Mouse (Mus musculus) adrenal gland, adult 18-20 months (tissue): ENCODE measurements at regions not wholly inside any gene's neighbourhood (a gene's known extent, or its start where the extent isn't known, plus 50 kb on each side); places are given as distances from the start of the nearest gene placed in this dataset.

Source experiments
- DNase-seq, 2 experiments: peaks; one replicate each; pipeline ENCODE4 v3.0.0; 2021 to 2022; ENCODE audit warnings: low spot score in 2 of 2

GRCm38 (mm10) chr6:135433753-135434152 lies 71.4 kb downstream of the Emp1 start:
- DNase-seq: no peak

GRCm38 (mm10) chr6:135436315-135436714 lies 74.0 kb downstream of the Emp1 start:
- DNase-seq: no peak

- DNase-seq: no peak
These were observed 75.9 kb downstream of the Emp1 start for GRCm38 (mm10) chr6:135438271-135438670.

- DNase-seq: no peak
These were observed 79.0 kb downstream of the Emp1 start for GRCm38 (mm10) chr6:135441126-135441871.

DNA sequence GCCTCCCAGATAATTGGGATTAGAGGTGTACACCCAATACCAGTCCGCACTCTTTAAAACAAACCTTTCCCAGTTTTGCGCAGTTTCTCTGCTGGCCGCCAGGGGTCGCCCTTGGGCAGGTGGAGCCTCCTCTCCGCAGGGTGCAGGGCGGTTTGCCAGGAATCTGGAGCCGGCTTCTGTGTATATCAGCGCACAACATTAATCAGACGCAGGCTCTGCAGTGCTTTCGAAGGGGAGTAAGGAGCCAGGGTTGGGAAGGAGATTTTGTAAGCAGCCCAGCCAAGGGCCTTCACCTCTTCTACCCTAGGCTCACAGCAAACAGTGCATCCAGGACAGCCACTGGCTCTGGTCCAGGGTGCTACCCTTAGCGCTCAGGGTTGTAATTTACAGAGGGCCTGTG lies 82.3 kb downstream of the Emp1 start:
- peak; percentile 83 to 87 for DNase-seq

DNA sequence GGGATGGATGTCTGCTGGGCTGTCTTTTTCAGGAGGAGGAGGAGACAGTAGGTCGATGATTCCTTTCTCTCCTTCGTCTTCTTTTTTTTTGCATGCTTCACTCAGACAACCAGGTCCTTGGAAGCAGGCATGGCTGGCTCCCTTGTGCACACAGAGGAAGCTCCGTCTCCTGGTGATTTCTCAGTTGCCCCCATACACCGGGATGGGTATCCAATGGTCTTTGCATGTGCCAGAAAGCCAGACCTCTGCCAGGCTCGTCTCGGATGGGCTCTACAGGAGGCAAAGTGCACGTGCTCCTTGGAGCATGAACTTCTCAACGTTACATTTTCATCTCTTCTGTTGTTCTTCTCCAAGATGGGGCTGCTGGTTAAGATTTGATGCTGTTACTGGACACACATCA lies 82.7 kb downstream of the Emp1 start:
- no peak for DNase-seq

GRCm38 (mm10) chr6:135447801-135448200 lies 85.5 kb downstream of the Emp1 start:
- DNase-seq: no peak

DNA sequence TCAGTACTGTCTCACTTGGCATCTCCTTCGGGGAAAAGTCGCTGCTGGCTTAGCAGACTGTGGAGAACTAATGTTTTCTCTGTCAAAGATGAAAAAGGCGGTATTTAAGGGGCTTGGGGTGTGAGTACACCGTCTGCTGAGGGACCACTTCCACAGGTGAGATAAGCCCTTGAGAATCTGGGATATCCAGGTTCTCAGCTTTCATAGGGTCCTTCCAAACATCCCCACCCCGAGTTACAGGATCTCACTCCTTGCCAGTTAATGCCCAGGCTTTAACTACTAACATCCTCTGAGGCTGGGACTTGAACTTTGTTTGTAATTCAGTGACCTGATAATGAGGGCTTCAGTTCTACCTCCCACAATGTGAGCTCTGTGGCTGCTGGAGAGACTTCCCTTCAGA lies 86.9 kb downstream of the Emp1 start:
- DNase-seq: no peak

DNA sequence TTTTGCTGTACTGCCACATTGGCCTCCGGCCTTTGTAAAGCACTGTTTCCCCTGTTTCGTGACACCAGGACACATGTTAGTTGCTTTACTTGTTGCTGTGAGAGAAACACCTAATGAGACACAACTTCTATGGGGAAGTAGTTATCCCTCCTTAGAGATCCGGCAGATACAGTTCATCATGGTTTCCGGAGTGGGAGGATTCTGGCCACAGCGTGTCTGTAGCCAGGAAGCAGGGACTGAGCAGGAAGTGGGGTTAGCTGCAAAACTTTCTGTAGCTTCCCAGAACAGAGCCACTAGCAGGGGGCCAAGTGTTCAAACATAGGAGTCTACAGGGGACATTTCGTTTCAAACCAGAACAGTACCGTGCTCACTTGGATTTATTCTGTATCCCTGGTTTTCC lies 88.2 kb downstream of the Emp1 start:
- no peak for DNase-seq

DNA sequence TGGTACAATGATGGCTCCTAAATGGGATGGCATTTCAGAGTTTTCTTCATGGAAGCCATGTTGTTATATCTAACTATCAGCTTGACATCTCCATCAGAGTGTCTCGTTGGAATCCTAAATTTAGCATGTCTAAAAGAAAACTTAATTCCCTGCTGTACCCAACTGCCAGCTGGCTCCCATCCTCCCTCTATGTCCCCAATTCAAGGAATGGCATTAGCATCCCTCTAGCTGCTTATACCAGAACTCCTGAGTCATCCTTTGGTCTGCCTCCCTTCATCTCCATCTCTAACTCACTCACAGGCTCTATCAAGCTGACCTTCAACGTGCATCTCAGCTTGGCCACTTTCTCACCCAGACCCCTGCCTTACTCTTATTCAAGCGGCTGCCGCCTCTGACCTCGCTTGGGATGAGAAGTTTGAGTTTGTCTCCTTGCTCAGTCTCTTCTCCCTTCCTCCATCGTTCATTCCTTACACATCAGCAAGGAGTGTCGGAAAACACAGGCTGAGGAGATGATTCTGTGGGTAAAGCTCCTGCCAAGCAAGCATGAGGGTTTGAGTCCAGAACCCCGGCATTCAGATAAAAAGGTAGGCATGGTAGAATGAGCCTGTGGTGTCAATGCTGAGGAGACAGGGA lies 88.9 kb downstream of the Emp1 start:
- no peak for DNase-seq

DNA sequence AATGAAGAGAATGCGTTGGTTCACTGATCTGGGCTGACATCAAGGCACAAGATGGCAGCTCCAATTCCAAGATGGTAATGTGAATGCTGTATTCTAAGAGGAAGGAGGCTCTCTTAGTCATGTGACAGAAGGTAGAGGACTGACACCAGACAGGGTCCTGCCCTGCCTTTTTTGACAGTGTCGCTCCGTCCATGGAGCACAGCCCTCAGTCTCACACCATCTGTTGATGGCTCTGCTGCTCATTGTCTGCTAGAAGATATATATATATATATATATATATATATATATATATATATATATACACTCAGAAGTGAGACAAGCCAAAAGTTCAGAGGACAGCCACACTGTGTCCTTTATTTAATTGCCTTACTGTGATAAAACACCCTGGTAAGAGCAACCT lies 90.7 kb downstream of the Emp1 start:
- DNase-seq: no peak

DNA sequence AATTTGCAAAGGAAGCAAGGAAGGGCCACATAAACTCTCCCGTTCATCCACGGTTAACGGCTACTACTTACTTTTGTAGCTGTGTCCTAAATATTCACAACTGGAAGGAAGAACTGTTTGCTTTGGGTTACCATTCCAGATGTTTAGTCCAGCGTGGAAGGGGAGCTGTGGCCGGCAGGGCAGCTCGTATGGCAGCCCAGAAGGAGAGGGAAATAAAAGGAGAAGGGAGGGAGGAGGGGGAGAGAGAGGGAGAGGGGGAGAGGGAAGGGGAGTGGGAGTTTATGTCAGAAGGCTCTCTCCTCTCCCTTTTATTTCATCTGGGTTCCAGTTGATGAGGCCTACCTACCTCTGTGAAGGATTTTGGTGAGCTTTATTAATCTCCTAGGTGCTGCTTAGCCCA lies 110.2 kb downstream of the Emp1 start:
- DNase-seq: no peak

- DNase-seq: no peak
These were observed 110.8 kb downstream of the Emp1 start for GRCm38 (mm10) chr6:135473146-135473545.

DNA sequence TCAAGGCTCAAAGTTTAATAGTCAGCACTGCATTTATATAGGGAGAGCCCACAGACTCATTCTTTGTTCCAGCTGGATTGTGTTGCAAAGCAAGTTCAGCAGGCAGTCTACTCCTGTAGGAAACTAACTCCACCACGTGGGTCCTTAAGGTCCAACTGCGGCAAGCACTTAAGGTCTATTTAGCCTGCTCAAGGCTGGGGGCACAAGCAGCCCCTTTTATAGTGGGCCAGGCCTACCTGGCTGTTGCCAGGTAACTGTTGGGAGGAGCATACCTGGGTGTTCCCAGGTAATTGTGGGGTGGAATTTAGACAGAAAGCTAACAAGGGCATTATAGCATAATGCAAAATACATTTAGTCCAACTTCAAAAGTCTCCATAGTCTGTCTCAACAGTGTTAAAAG lies 126.5 kb downstream of the Emp1 start:
- DNase-seq: no peak

GRCm38 (mm10) chr6:135493983-135494382 lies 131.6 kb downstream of the Emp1 start:
- no peak for DNase-seq

- DNase-seq: no peak
These were observed 133.5 kb downstream of the Emp1 start for GRCm38 (mm10) chr6:135495841-135496240.

DNA sequence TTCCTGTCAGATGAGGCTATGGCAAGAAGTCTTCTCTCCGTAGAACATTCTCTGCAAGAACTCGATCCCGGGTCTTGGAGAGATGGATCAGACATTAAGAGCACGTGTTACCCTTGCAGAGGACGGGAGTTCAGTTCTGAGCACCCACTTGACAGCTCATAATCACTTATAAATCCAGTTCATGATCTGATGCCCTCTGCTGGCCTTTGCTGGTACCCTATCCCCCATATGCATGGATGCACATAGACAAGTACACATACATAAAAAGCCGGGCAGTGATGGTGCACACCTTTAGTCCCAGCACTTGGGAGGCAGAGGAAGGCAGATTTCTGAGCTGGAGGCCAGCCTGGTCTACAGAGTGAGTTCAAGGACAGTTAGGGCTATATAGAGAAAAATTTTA lies 136.2 kb downstream of the Emp1 start:
- no peak for DNase-seq

DNA sequence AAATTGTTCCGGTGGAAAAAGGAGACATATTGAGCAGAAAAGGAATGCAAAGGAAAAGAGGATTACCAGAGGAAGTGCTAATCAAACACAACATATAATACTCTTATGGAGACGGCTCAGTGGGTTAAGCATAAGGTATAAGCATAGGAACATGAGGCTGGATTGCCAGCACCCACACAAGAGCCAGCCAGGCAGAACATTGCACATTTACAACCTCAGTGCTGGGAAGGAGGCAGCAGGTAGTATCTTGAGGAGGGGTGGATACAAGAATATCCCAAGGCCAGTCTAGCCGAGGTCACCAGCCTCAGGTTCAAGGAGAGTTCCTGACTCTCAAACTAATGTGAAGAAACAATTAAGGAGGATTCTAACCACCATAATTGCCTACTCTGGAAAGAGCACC lies 138.0 kb downstream of the Emp1 start:
- no peak for DNase-seq

GRCm38 (mm10) chr6:135501791-135502190 lies 139.4 kb downstream of the Emp1 start:
- DNase-seq: no peak

DNA sequence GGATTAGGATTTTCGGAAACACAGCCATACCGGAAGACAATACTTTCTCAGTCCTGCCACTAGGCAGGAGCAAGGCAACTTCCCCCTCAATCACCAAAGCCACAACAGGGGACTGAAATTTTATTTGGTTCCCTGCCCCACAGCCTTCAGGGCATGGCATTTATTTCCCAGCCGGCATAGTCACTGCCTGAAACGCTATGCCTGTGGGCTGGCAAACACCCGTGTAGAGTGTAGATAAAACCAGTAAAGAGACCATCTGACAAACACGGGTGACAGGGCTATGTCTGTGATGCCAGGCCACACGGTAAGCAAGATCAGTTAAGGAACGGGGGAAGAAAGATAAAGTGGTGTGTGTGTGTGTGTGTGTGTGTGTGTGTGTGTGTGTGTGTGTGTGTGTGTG lies 140.1 kb downstream of the Emp1 start:
- DNase-seq: no peak

- no peak for DNase-seq
These were observed 156.5 kb downstream of the Emp1 start for GRCm38 (mm10) chr6:135518710-135519437.

GRCm38 (mm10) chr6:135519438-135519803 lies 157.1 kb downstream of the Emp1 start:
- no peak for DNase-seq
